Mouse (Mus musculus) G1E (cell line): Measurements from ENCODE around the gene Olr1.

ENCODE experiments used
- CTCF ChIP-seq: IDR thresholded peaks from 2 replicates; pipeline ENCODE4 v1.5.1; 2012; ENCODE audit warnings: low read depth, low read length, inconsistent platforms, mixed read lengths
- GATA1 ChIP-seq: IDR thresholded peaks from 2 replicates; pipeline ENCODE4 v1.6.1; 2012; ENCODE audit warnings: borderline replicate concordance, low read length, inconsistent platforms, mixed read lengths
- POLR2AphosphoS5 ChIP-seq: IDR thresholded peaks from 2 replicates; pipeline ENCODE4 v1.6.1; 2012; ENCODE audit warnings: low read depth, low read length, inconsistent platforms; ENCODE audit not compliant: insufficient replicate concordance
- TAL1 ChIP-seq: conservative IDR thresholded peaks from 2 replicates; pipeline ENCODE4 v1.6.1; 2012; ENCODE audit warnings: low read depth, low read length, inconsistent platforms, mixed read lengths

DNA sequence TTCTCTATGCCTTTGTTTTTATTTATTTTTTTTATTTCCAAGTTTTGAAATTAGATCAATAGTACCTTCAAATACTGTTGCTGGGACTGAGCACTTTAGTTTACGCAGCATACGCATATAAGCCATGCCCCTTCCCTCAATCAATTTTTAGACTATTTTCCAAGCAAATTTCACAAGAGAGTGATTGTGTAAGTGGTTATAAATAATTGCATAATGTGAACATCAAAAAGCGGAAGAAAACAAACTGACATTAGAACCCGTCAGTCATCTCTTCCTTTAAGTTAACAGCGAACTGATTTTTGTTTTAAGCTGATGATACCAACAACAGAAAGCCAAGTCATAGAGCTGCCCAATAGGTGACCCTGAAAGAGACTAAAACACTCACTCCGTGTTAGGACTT lies 35.6 kb downstream of the Olr1 start:
- TF ChIP-seq TAL1 (no peak), CTCF (no peak), POLR2AphosphoS5 (no peak), GATA1 (no peak)
